Mouse (Mus musculus): ENCODE results near the gene Gfpt1. TPM values are rescaled to one million over a fixed set of nuclear protein-coding genes. Genes with fewer than 3 reads are reported as not detected.
A peak's percentile ranks its signal among the peaks of the same experiment; 100 is the strongest.
"Not testable (repeated sequence)": the region's sequence is repeated elsewhere in the genome, so short reads cannot be mapped to it uniquely, and the experiment has no call there.

Gene Gfpt1
- polyA plus RNA-seq, 1 experiment from 2014 or later = 22.6 TPM

DNA sequence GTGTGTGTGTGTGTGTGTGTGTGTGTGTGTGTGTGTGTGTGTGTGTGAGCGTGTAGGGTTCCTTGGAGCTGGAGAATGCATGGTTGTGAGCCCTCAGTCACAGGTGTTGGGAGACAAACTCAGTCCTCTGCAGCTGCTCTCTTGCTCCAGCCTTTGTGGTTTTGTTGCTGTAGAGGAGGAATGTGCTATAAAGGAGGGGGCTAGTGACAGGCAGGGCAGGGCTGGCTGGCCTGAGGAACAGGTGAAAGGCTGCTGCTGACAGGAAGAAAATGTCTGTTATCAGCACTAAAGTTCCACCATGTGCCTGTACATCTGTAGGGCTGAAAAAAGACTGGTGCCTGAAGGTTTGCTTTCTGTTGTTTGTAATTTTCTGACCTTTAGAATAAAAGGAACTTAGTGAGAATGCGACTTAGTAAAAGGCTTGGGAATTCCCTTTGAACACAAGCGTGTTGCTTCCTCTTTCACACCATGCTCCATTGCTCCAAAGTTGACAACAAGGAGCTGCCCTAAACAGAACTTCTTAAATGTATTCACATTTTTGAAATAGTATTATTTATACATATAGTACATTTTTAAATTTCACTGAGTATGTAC, 32.5 kb downstream of the Gfpt1 start:
- Histone ChIP-seq H3K27ac (ENCODE audit: low read depth) (no peak overlapping the region), H3K4me1 (replicated peaks; ENCODE audit: control insufficient read depth, insufficient read depth, low read length) (no peaks in the 10 kb centered on the region), H3K27me3 (replicated peaks; ENCODE audit: control insufficient read depth, insufficient read depth, low read length) (no peaks in the 10 kb centered on the region), H3K36me3 (ENCODE audit: control insufficient read depth, insufficient read depth, low read length) (peaks cover 76% of the 10 kb centered on the region), H3K4me2 (ENCODE audit: low read length) (no peak overlapping the region), H3K4me3 (ENCODE audit: low read depth, low read length) (no peak overlapping the region), H3K9ac (ENCODE audit: low read length) (no peak overlapping the region), H3K9me3 (ENCODE audit: control insufficient read depth, low read length) (no peaks in the 10 kb centered on the region)
- ATAC-seq (replicated peaks; ENCODE audit: low FRiP score, low TSS enrichment, low read depth) (no peak), DNase-seq (ENCODE audit: low spot score) (no peak)
- 77% methylated on average over 3 of the region's 3 CpGs for WGBS

DNA sequence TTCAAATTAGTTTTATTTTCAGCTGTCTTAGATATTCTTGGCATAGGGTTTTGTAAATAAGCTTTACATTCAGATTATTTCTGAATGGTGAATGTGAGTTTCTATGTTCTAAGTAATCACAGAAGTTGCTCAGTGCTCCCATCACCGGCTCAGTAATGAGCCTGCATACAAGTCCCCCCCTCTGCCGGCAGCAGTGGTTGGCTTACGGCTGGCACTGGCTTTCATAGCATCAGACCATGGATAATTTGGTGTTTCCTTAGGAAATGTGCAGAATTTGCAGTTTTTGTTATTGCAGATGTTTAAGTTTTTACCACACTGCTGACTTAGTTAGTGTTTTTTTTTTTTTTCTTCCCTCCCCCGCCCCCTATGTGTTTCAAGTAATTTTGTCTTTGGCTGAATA, 36.8 kb downstream of the Gfpt1 start:
- DNase-seq (ENCODE audit: low spot score) = no peak
- H3K9me3 ChIP-seq (ENCODE audit: control insufficient read depth, low read length) = no peaks in the 10 kb centered on the region
- no peak overlapping the region for H3K27ac ChIP-seq (ENCODE audit: low read depth)
- no peaks in the 10 kb centered on the region for H3K4me1 ChIP-seq (replicated peaks; ENCODE audit: control insufficient read depth, insufficient read depth, low read length)
- WGBS = 90% methylated on average over 4 of the region's 4 CpGs
- H3K9ac ChIP-seq (ENCODE audit: low read length) = no peak overlapping the region
- no peak overlapping the region for H3K4me3 ChIP-seq (ENCODE audit: low read depth, low read length)
- peaks cover 81% of the 10 kb centered on the region for H3K36me3 ChIP-seq (ENCODE audit: control insufficient read depth, insufficient read depth, low read length)
- ATAC-seq (replicated peaks; ENCODE audit: low FRiP score, low TSS enrichment, low read depth) = no peak
- H3K27me3 ChIP-seq (replicated peaks; ENCODE audit: control insufficient read depth, insufficient read depth, low read length) = no peaks in the 10 kb centered on the region
- no peak overlapping the region for H3K4me2 ChIP-seq (ENCODE audit: low read length)

DNA sequence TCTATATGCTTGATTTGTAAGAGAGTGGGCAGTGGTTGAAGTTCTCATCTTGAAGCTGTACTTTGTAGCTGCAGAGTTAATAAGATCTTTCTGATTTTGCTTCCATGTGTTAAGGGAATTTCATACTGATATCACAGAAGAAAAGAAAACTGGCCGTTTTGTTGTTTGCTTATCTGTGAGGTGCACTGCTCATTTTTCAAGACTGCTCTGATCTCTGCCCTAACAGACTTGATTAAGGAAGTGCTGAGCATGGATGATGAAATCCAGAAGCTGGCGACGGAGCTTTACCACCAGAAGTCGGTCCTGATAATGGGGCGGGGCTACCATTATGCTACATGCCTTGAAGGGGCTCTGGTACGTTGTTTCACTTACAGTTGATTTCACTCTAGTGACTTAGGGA, 42.4 kb downstream of the Gfpt1 start:
- no peak for DNase-seq (ENCODE audit: low spot score)
- H3K9ac ChIP-seq (ENCODE audit: low read length) = no peak overlapping the region
- no peaks in the 10 kb centered on the region for H3K9me3 ChIP-seq (ENCODE audit: control insufficient read depth, low read length)
- 63% methylated on average over 6 of the region's 6 CpGs for WGBS
- no peaks in the 10 kb centered on the region for H3K4me1 ChIP-seq (replicated peaks; ENCODE audit: control insufficient read depth, insufficient read depth, low read length)
- H3K27ac ChIP-seq (ENCODE audit: low read depth) = no peak overlapping the region
- H3K27me3 ChIP-seq (replicated peaks; ENCODE audit: control insufficient read depth, insufficient read depth, low read length) = no peaks in the 10 kb centered on the region
- no peak overlapping the region for H3K4me3 ChIP-seq (ENCODE audit: low read depth, low read length)
- peaks cover 95% of the 10 kb centered on the region for H3K36me3 ChIP-seq (ENCODE audit: control insufficient read depth, insufficient read depth, low read length)
- no peak for ATAC-seq (replicated peaks; ENCODE audit: low FRiP score, low TSS enrichment, low read depth)
- no peak overlapping the region for H3K4me2 ChIP-seq (ENCODE audit: low read length)

DNA sequence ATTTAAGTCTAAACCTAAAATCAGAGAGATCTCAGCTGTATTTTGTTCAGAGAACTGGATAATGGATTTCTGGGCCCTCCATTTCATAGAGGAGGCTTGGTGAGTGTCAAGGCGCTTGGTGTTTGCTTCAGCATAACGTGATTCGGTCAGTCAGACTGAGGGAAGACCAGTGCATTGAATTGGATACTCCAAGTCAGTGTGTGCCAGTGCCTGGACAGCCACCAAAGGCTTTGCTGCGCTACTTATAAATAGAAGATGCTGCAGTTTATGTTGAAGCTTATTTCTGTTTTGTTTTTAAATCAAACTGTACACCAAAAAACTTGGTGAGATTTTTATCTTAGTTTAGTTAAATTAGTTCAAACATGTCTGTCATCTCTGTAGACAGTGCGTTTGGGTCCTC, 45.7 kb downstream of the Gfpt1 start:
- H3K36me3 ChIP-seq (ENCODE audit: control insufficient read depth, insufficient read depth, low read length) = peaks cover 74% of the 10 kb centered on the region
- DNase-seq (ENCODE audit: low spot score) = no peak
- no peak overlapping the region for H3K4me2 ChIP-seq (ENCODE audit: low read length)
- 96% methylated on average over 5 of the region's 5 CpGs for whole genome bisulfite sequencing
- no peaks in the 10 kb centered on the region for H3K27me3 ChIP-seq (replicated peaks; ENCODE audit: control insufficient read depth, insufficient read depth, low read length)
- H3K4me1 ChIP-seq (replicated peaks; ENCODE audit: control insufficient read depth, insufficient read depth, low read length) = no peaks in the 10 kb centered on the region
- no peaks in the 10 kb centered on the region for H3K9me3 ChIP-seq (ENCODE audit: control insufficient read depth, low read length)
- no peak overlapping the region for H3K9ac ChIP-seq (ENCODE audit: low read length)
- no peak for ATAC-seq (replicated peaks; ENCODE audit: low FRiP score, low TSS enrichment, low read depth)
- no peak overlapping the region for H3K4me3 ChIP-seq (ENCODE audit: low read depth, low read length)
- no peak overlapping the region for H3K27ac ChIP-seq (ENCODE audit: low read depth)

DNA sequence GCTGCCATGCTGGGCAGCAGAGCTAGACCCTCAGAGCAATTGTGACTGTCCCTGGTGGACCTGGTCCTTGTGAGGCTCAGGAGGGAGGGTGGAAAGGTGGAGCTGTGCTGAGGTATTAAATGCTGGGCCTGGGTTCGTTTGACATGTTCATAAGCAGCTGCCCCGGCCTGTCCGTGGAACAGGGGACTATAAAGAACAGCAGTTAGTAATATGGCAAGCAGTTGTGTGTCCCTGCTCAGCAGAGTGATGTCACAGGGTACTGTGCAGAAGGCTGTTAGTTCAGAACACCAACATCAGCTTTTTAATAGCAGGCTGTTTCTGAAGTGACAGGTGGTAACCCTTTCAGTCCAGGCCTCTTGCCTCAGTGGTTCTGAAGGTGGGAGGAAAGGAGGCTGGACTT, 48.2 kb downstream of the Gfpt1 start:
- no peaks in the 10 kb centered on the region for H3K9me3 ChIP-seq (ENCODE audit: control insufficient read depth, low read length)
- no peak overlapping the region for H3K9ac ChIP-seq (ENCODE audit: low read length)
- DNase-seq (ENCODE audit: low spot score) (no peak), ATAC-seq (replicated peaks; ENCODE audit: low FRiP score, low TSS enrichment, low read depth) (no peak)
- H3K4me1 ChIP-seq (replicated peaks; ENCODE audit: control insufficient read depth, insufficient read depth, low read length) = no peaks in the 10 kb centered on the region
- no peak overlapping the region for H3K4me2 ChIP-seq (ENCODE audit: low read length)
- no peak overlapping the region for H3K27ac ChIP-seq (ENCODE audit: low read depth)
- H3K36me3 ChIP-seq (ENCODE audit: control insufficient read depth, insufficient read depth, low read length) = peaks cover 50% of the 10 kb centered on the region
- no peak overlapping the region for H3K4me3 ChIP-seq (ENCODE audit: low read depth, low read length)
- no peaks in the 10 kb centered on the region for H3K27me3 ChIP-seq (replicated peaks; ENCODE audit: control insufficient read depth, insufficient read depth, low read length)
- WGBS = 80% methylated on average over 3 of the region's 3 CpGs

DNA sequence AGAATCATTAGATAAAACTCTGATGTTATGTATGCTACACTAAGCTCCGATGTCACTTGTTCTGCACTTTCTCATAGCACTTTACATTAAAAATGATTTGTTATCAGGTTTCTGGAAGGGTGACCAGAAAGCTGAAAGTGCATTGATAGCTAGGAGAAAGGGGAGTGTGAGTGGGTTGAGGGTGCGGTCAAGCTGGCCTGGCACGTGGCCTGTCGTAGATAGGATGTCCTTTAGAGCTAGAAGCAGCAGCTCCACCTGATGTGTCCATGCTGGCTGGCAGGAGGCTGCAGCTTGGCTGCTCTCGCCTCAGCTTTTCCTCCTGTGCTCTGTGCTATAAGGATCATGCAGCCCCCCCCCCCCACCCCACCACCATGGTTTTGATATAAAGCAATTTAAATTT, 49.8 kb downstream of the Gfpt1 start:
- H3K9me3 ChIP-seq (ENCODE audit: control insufficient read depth, low read length) = no peaks in the 10 kb centered on the region
- H3K9ac ChIP-seq (ENCODE audit: low read length) = no peak overlapping the region
- H3K4me3 ChIP-seq (ENCODE audit: low read depth, low read length) = no peak overlapping the region
- no peak for ATAC-seq (replicated peaks; ENCODE audit: low FRiP score, low TSS enrichment, low read depth)
- no peak for DNase-seq (ENCODE audit: low spot score)
- H3K27ac ChIP-seq (ENCODE audit: low read depth) = no peak overlapping the region
- peaks cover 36% of the 10 kb centered on the region for H3K36me3 ChIP-seq (ENCODE audit: control insufficient read depth, insufficient read depth, low read length)
- no peak overlapping the region for H3K4me2 ChIP-seq (ENCODE audit: low read length)
- no peaks in the 10 kb centered on the region for H3K4me1 ChIP-seq (replicated peaks; ENCODE audit: control insufficient read depth, insufficient read depth, low read length)
- WGBS = 87% methylated on average over 5 of the region's 5 CpGs
- no peaks in the 10 kb centered on the region for H3K27me3 ChIP-seq (replicated peaks; ENCODE audit: control insufficient read depth, insufficient read depth, low read length)

DNA sequence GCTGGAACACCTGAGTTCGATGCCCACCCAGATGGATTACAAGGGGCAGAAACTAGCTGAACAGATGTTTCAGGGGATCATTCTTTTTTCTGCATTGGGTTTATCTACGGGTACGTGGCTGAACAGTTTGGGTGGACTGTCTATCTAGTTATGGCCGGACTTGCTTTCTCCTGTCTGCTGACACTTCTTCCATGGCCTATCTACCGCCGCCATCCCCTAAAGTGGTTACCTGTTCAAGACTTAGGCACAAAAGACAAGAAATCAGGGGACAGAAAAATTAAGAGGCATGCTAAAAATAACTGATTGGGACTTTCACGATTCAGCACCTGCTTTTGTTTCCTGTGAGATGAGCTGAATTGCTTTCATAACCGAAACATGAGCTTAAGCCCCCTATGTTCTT, 51.0 kb downstream of the Gfpt1 start:
- DNase-seq (ENCODE audit: low spot score); H3K4me1 ChIP-seq (replicated peaks; ENCODE audit: control insufficient read depth, insufficient read depth, low read length); H3K9me3 ChIP-seq (ENCODE audit: control insufficient read depth, low read length); ATAC-seq (replicated peaks; ENCODE audit: low FRiP score, low TSS enrichment, low read depth); H3K4me3 ChIP-seq (ENCODE audit: low read depth, low read length); H3K27me3 ChIP-seq (replicated peaks; ENCODE audit: control insufficient read depth, insufficient read depth, low read length); H3K27ac ChIP-seq (ENCODE audit: low read depth); H3K9ac ChIP-seq (ENCODE audit: low read length); H3K4me2 ChIP-seq (ENCODE audit: low read length): not testable (repeated sequence)
- 91% methylated on average over 8 of the region's 8 CpGs for WGBS
- H3K36me3 ChIP-seq (ENCODE audit: control insufficient read depth, insufficient read depth, low read length) = peaks cover 25% of the 10 kb centered on the region

DNA sequence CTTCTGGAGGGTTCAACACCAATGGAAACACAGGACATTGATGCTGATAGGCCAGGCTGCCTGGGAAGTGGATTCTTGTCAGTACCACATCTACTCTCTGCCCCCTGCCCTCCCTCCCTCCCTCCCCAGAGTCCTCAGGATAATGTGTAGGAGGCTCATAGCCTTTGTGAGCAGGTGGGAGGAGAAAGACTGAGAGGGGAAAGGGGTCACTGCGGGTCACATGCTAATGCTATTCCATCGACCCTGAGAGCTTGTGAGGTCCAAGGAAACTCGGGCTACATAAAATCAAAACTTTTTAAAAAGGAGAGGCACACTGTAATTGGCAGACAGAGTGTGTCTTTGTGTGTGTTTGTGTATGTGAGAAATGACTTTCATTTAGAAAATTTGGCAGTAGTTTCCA, 56.6 kb downstream of the Gfpt1 start:
- no peak for ATAC-seq (replicated peaks; ENCODE audit: low FRiP score, low TSS enrichment, low read depth)
- Histone ChIP-seq H3K4me1 (replicated peaks; ENCODE audit: control insufficient read depth, insufficient read depth, low read length) (peaks cover 14% of the 10 kb centered on the region; the same call in 1 of the 2 replicates), H3K9ac (ENCODE audit: low read length) (no peak overlapping the region), H3K27me3 (replicated peaks; ENCODE audit: control insufficient read depth, insufficient read depth, low read length) (no peaks in the 10 kb centered on the region), H3K36me3 (ENCODE audit: control insufficient read depth, insufficient read depth, low read length) (no peaks in the 10 kb centered on the region), H3K4me2 (ENCODE audit: low read length) (no peak overlapping the region), H3K27ac (ENCODE audit: low read depth) (peak overlapping the region; percentile 61; the same call in 1 of the 2 replicates), H3K4me3 (ENCODE audit: low read depth, low read length) (no peak overlapping the region), H3K9me3 (ENCODE audit: control insufficient read depth, low read length) (no peaks in the 10 kb centered on the region)
- 23% methylated on average over 3 of the region's 3 CpGs for WGBS
- no peak for DNase-seq (ENCODE audit: low spot score)

DNA sequence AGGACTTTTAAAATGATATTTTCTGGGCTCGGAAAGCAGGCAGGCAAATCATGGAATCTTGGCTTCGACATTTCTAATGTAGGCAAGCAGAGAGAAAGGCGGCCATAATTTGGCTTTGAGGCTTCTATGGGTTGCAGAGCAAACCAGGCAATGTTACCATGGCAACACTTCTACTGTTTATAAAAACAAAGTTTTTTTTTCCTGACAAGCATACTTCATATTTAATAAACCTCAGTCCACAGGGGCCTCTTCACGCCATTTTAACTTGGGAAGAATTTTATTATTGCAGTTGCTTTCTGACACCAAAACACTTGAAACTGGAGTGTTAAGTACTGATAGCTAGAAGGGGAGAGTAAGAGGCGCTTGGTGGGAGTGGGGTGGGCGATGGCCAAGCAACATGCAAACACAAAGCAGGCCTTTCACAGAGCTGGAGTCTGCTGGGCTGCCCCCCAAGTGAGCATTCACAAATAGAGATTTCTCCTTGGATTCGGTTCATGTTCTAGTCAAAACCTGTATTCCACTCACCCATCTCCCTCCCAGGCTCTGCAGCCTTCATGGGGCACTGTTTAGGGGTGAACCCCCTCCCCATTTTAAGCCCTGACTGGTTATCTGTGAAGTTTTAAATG, 57.1 kb downstream of the Gfpt1 start:
- ATAC-seq (replicated peaks; ENCODE audit: low FRiP score, low TSS enrichment, low read depth) = no peak
- Histone ChIP-seq H3K27me3 (replicated peaks; ENCODE audit: control insufficient read depth, insufficient read depth, low read length) (no peaks in the 10 kb centered on the region), H3K9me3 (ENCODE audit: control insufficient read depth, low read length) (no peaks in the 10 kb centered on the region), H3K4me2 (ENCODE audit: low read length) (no peak overlapping the region), H3K9ac (ENCODE audit: low read length) (no peak overlapping the region), H3K4me3 (ENCODE audit: low read depth, low read length) (no peak overlapping the region), H3K27ac (ENCODE audit: low read depth) (peak overlapping the region; percentile 61), H3K36me3 (ENCODE audit: control insufficient read depth, insufficient read depth, low read length) (no peaks in the 10 kb centered on the region), H3K4me1 (replicated peaks; ENCODE audit: control insufficient read depth, insufficient read depth, low read length) (peaks cover 14% of the 10 kb centered on the region; the same call in 1 of the 2 replicates)
- peak; percentile 67 for DNase-seq (ENCODE audit: low spot score)
- WGBS = 37% methylated on average over 7 of the region's 7 CpGs

Data from intestine, embryonic 14.5 days (tissue).